35 mouse cellular contexts compared by ENCODE assay signal in genomic region chr17:87471661-87472060, GRCm38 (mm10). TPM values are rescaled to one million over a fixed set of nuclear protein-coding genes. Genes with fewer than 3 reads are reported as not detected.
A peak's percentile ranks its signal among the peaks of the same experiment; 100 is the strongest.
DNase-seq lines count a peak whose midpoint lies in the region; ATAC-seq and TF ChIP-seq lines count a peak whose summit lies in the region.
"Had no signal": no experiment of that assay in that cellular context is flagged by ENCODE, and none has a peak within 500 bp of the region (broad histone marks: within the 10 kb centered on the region; RNA-seq: fewer than 3 reads in every experiment).

No protein-coding gene starts in this region.

- no peak overlapping the region for H3K9ac ChIP-seq in liver, embryonic 12.5 days
- H3K9ac ChIP-seq in neural tube, embryonic 11.5 days (ENCODE audit: low read length) = no peak overlapping the region
- no peak overlapping the region for H3K9ac ChIP-seq in ES-E14 (ENCODE audit: insufficient read depth, low read depth, low read length, poor library complexity, severe bottlenecking)
- H3K9ac ChIP-seq: embryonic facial prominence, embryonic 12.5 days; embryonic facial prominence, embryonic 15.5 days; forebrain, embryonic 12.5 days; heart, embryonic 15.5 days; hindbrain, embryonic 14.5 days had no signal

- DNase-seq in liver = no peak
- peak; percentile 2 for DNase-seq in neural tube, embryonic 11.5 days (ENCODE audit: low spot score)
- DNase-seq in neural tube, embryonic 10.5 days (ENCODE audit: extremely low spot score, low spot score) = no peak
- peak; percentile 88 for DNase-seq in ES-E14 (ENCODE audit: low read depth, low spot score)
- DNase-seq in ZHBTc4 (ENCODE audit: low read depth, low spot score) = peak; percentile 98
- DNase-seq in spleen, postnatal 4 days (ENCODE audit: low spot score in 2 of 2) = no peak
- DNase-seq: adrenal gland, adult 2 months; adrenal gland, postnatal 14 days; cerebellum, adult 11 months; cerebellum, adult 2 months; cerebellum, adult 9-11 months; cerebellum, postnatal 25 days; gastrocnemius, adult 2 months; gastrocnemius, postnatal 14 days; heart, adult 11 months; heart, postnatal 10 days; heart, postnatal 4 days had no signal

- H3K36me3 ChIP-seq in liver, embryonic 12.5 days = no peaks in the 10 kb centered on the region
- H3K36me3 ChIP-seq in neural tube, embryonic 11.5 days (ENCODE audit: control insufficient read depth, insufficient read depth, low read length) = no peaks in the 10 kb centered on the region
- no peaks in the 10 kb centered on the region for H3K36me3 ChIP-seq in ES-E14 (ENCODE audit: control insufficient read depth, insufficient read depth, low read length, poor library complexity, severe bottlenecking)
- H3K36me3 ChIP-seq: embryonic facial prominence, embryonic 12.5 days; embryonic facial prominence, embryonic 15.5 days; forebrain, embryonic 12.5 days; heart, embryonic 15.5 days had no signal

- in situ Hi-C loops in ES-E14 (cut with MboI; ENCODE audit: low sequenced_read_pairs in 2 of 2, unreplicated experiment in 2 of 2) = no loop called here

- no peak overlapping the region for H3K27ac ChIP-seq in liver, embryonic 12.5 days
- H3K27ac ChIP-seq in neural tube, embryonic 11.5 days (ENCODE audit: low read depth, low read length) = no peak overlapping the region
- no peak overlapping the region for H3K27ac ChIP-seq in ES-E14 (ENCODE audit: insufficient read depth, low read depth, low read length, poor library complexity, severe bottlenecking)
- H3K27ac ChIP-seq: embryonic facial prominence, embryonic 12.5 days; embryonic facial prominence, embryonic 15.5 days; forebrain, embryonic 12.5 days; gastrocnemius, adult 2 months; heart, embryonic 15.5 days; hindbrain, embryonic 14.5 days; hindbrain, postnatal 0 days had no signal

- H3K9me3 ChIP-seq in liver, embryonic 12.5 days (replicated peaks) = no peaks in the 10 kb centered on the region
- H3K9me3 ChIP-seq in neural tube, embryonic 11.5 days (ENCODE audit: control insufficient read depth, low read length) = no peaks in the 10 kb centered on the region
- H3K9me3 ChIP-seq in ES-E14 (ENCODE audit: control insufficient read depth, insufficient read depth, low read depth, low read length) = no peaks in the 10 kb centered on the region
- H3K9me3 ChIP-seq: embryonic facial prominence, embryonic 12.5 days; embryonic facial prominence, embryonic 15.5 days; forebrain, embryonic 12.5 days; heart, embryonic 15.5 days had no signal

- H3K4me2 ChIP-seq in liver, embryonic 12.5 days = 0 out of 2 replicates have a peak overlapping the region, but pooled peaks have one; percentile 64
- no peak overlapping the region for H3K4me2 ChIP-seq in neural tube, embryonic 11.5 days (ENCODE audit: low read depth)
- H3K4me2 ChIP-seq: embryonic facial prominence, embryonic 12.5 days; embryonic facial prominence, embryonic 15.5 days; forebrain, embryonic 12.5 days; heart, embryonic 15.5 days; hindbrain, embryonic 14.5 days had no signal

- peaks cover 43% of the 10 kb centered on the region for H3K27me3 ChIP-seq in liver, embryonic 12.5 days (replicated peaks)
- H3K27me3 ChIP-seq in neural tube, embryonic 11.5 days (ENCODE audit: control insufficient read depth, insufficient read depth, low read length) = no peaks in the 10 kb centered on the region
- H3K27me3 ChIP-seq: embryonic facial prominence, embryonic 15.5 days; heart, embryonic 15.5 days had no signal

- H3K4me1 ChIP-seq in liver, embryonic 12.5 days = peaks cover 69% of the 10 kb centered on the region
- peaks cover 7% of the 10 kb centered on the region; the same call in 1 of the 2 replicates for H3K4me1 ChIP-seq in neural tube, embryonic 11.5 days (ENCODE audit: control insufficient read depth, insufficient read depth, low read length)
- peaks cover 18 to 38% of the 10 kb centered on the region in 2 experiments for H3K4me1 ChIP-seq in ES-E14 (ENCODE audit: control insufficient read depth in 2 of 2, insufficient read depth in 2 of 2, low read length in 2 of 2, poor library complexity in 1 of 2)

- WGBS in liver, embryonic 12.5 days (ENCODE audit: insufficient replicate concordance) = 61% methylated on average over 6 of the region's 6 CpGs
- WGBS in neural tube, embryonic 11.5 days = 61% methylated on average over 6 of the region's 6 CpGs

- no peak overlapping the region for H3K4me3 ChIP-seq in liver, embryonic 12.5 days
- H3K4me3 ChIP-seq in neural tube, embryonic 11.5 days (ENCODE audit: low read depth, low read length) = no peak overlapping the region
- H3K4me3 ChIP-seq in ES-E14 (ENCODE audit: insufficient read depth in 1 of 2, low read depth in 1 of 2, low read length in 2 of 2, poor library complexity in 1 of 2, severe bottlenecking in 1 of 2) = no peak overlapping the region
- H3K4me3 ChIP-seq: embryonic facial prominence, embryonic 12.5 days; embryonic facial prominence, embryonic 15.5 days; forebrain, embryonic 12.5 days; gastrocnemius, adult 2 months; heart, embryonic 15.5 days had no signal

- no peak for ATAC-seq in liver, embryonic 12.5 days
- no peak for ATAC-seq in neural tube, embryonic 11.5 days (ENCODE audit: insufficient read depth, low FRiP score, low TSS enrichment)
- no peak for ATAC-seq in monocyte, adult 5-6 weeks (replicated peaks; ENCODE audit: insufficient number of reproducible peaks, low FRiP score, low TSS enrichment, poor library complexity, severe bottlenecking)
- ATAC-seq: CD4-positive, CD25-positive, alpha-beta regulatory T cell, adult 4 months; forebrain, embryonic 16.5 days; hindbrain, postnatal 0 days; inflammation-experienced regulatory T-cells, adult 6 months had no signal

TF ChIP-seq in ES-E14, 5 proteins besides CTCF, POLR2A, EP300 and RAD21:
- no peak for TF ChIP-seq ZNF384 (IDR thresholded peaks at IDR 0.05; ENCODE audit: low read depth, low read length)
- no peak for TF ChIP-seq ZC3H11A (IDR thresholded peaks at IDR 0.05; ENCODE audit: borderline replicate concordance, low read depth, low read length)
- TF ChIP-seq MAFK (IDR thresholded peaks at IDR 0.05; ENCODE audit: insufficient read depth, low read depth, low read length) = 0 out of 2 replicates have a peak, but pooled peaks have one; percentile 15
- TF ChIP-seq HCFC1 (IDR thresholded peaks at IDR 0.05; ENCODE audit: borderline replicate concordance, insufficient read depth, low read length) = no peak
- TF ChIP-seq CHD2 (IDR thresholded peaks at IDR 0.05; ENCODE audit: low read depth, low read length) = peak; percentile 64

RNA-seq across cellular contexts. Expression of gene Calm2, which starts 24.9 kb away (rescaled TPM):
- polyA plus RNA-seq in liver, embryonic 12.5 days (2016; fragmentation: Nextera tagmentation; extraction: Ambion mirVana) = 401 and 435 TPM in 2 replicates
- 1,603 and 1,604 TPM in 2 replicates for polyA plus RNA-seq in neural tube, embryonic 11.5 days (2014; fragmentation: Nextera tagmentation; extraction: Ambion mirVana)
- 208 and 358 TPM in 2 replicates for total RNA-seq in ES-E14 (2012; rRNA removed)
- 1,504 to 2,308 TPM (median 2,140 TPM) in 3 replicates for total RNA-seq in monocyte, adult 5-6 weeks (2017)

RNA-seq across cellular contexts. Expression of gene Stpg4, which starts 44.1 kb away (rescaled TPM):
- polyA plus RNA-seq in liver, embryonic 12.5 days (2016; fragmentation: Nextera tagmentation; extraction: Ambion mirVana) = not detected in 2 replicates
- 0.39 TPM in 1 of 2 replicates, not detected in the other for polyA plus RNA-seq in neural tube, embryonic 11.5 days (2014; fragmentation: Nextera tagmentation; extraction: Ambion mirVana)
- total RNA-seq in ES-E14 (2012; rRNA removed) = not detected in 2 replicates
- total RNA-seq in monocyte, adult 5-6 weeks (2017) = not detected in 3 replicates
- total RNA-seq: adrenal gland, adult 2 months; adrenal gland, postnatal 14 days; common myeloid progenitor, adult 5-6 weeks; gastrocnemius, adult 2 months; gastrocnemius, postnatal 14 days; gastrocnemius, postnatal 4 days; heart, adult 8-10 months; heart, postnatal 10 days; heart, postnatal 4 days; MEL had no signal
- polyA plus RNA-seq: adrenal gland, adult 2 months; C2C12; CD4-positive, CD25-positive, alpha-beta regulatory T cell, adult 4 months; cerebellum, adult 2 months; embryonic facial prominence, embryonic 12.5 days; embryonic facial prominence, embryonic 15.5 days; forebrain, embryonic 12.5 days; forebrain, embryonic 16.5 days; heart, embryonic 11.5 days; heart, embryonic 15.5 days; hindbrain, embryonic 11.5 days; hindbrain, embryonic 14.5 days; hindbrain, postnatal 0 days had no signal

Comparison
In these comparisons a context has a peak if more than half of its experiments do, and no peak if none do; other contexts are left out.
1. DNase-seq: peak in neural tube, embryonic 11.5 days (single experiment), ES-E14 (single experiment) and ZHBTc4 (single experiment); none in liver (single experiment), neural tube, embryonic 10.5 days (single experiment) and spleen, postnatal 4 days (0 of 2).